Mouse (Mus musculus) kidney, postnatal 0 days (tissue): ENCODE measurements around the gene Rnf103. TPM values are rescaled to one million over a fixed set of nuclear protein-coding genes. Genes with fewer than 3 reads are reported as not detected.

Source experiments
- ATAC-seq: fragments of 200-750 bp; cut with Nextera tagmentation; replicated peaks from 2 replicates; pipeline ENCODE4 v1.8.0; 2017; ENCODE audit warnings: low read depth, moderate number of reproducible peaks, moderate TSS enrichment, moderate library complexity; ENCODE audit not compliant: low FRiP score
- DNase-seq: peaks from one replicate; pipeline ENCODE4 v3.0.0-alpha.2; 2016; ENCODE audit warnings: low spot score
- H3K27ac ChIP-seq: fragments of 300-500 bp; sonication (generic); 2 replicates; pipeline ENCODE4 v1.5.1; 2014; ENCODE audit warnings: mild to moderate bottlenecking
- H3K27me3 ChIP-seq: fragments of 300-500 bp; sonication (generic); 2 replicates; pipeline ENCODE4 v1.6.1; 2014; ENCODE audit warnings: low read length, mixed read lengths; ENCODE audit not compliant: insufficient read depth
- H3K36me3 ChIP-seq: fragments of 300-500 bp; sonication (generic); 2 replicates; pipeline ENCODE4 v1.6.1; 2014; ENCODE audit warnings: low read length, mixed read lengths; ENCODE audit not compliant: insufficient read depth
- H3K4me1 ChIP-seq: fragments of 300-500 bp; sonication (generic); replicated peaks from 2 replicates; pipeline ENCODE4 v1.6.1; 2014; ENCODE audit warnings: antibody characterized with exemption, low read length, mixed read lengths; ENCODE audit not compliant: insufficient read depth
- H3K4me2 ChIP-seq: fragments of 300-500 bp; sonication (generic); 2 replicates; pipeline ENCODE4 v1.6.1; 2014; ENCODE audit warnings: mild to moderate bottlenecking, low read length, moderate library complexity, mixed read lengths
- H3K4me3 ChIP-seq: fragments of 300-500 bp; sonication (generic); replicated peaks from 2 replicates; pipeline ENCODE4 v1.5.1; 2014; ENCODE audit warnings: low read depth, low read length
- H3K9ac ChIP-seq: fragments of 300-500 bp; sonication (generic); 2 replicates; pipeline ENCODE4 v1.6.1; 2014; ENCODE audit warnings: low read depth, low read length
- H3K9me3 ChIP-seq: fragments of 300-500 bp; sonication (generic); replicated peaks from 2 replicates; pipeline ENCODE4 v1.6.1; 2016; ENCODE audit warnings: low read length, inconsistent platforms, mixed read lengths
- CTCF ChIP-seq: IDR thresholded peaks from 2 replicates; pipeline ENCODE4 v1.5.1; 2016; ENCODE audit warnings: antibody characterized with exemption, low read depth, mild to moderate bottlenecking, moderate library complexity
- WGBS: fragments of 180-500 bp; shearing (Covaris S2); extraction: QIAGEN DNeasy Blood & Tissue Kit; methylation state at CpG from one replicate; pipeline ENCODE4 v1.1.7; 2014; 5-methylcytosine and 5-hydroxymethylcytosine counted together
- polyA plus RNA-seq: library from polyadenylated mRNA; unstranded; fragments of >200 nt; fragmentation: Nextera tagmentation; extraction: Ambion mirVana; gene quantifications from 2 replicates; pipeline ENCODE4 v1.2.1, GENCODE M21; 2015

Gene Rnf103
- polyA plus RNA-seq, 1 experiment from 2014 or later: 22.2 TPM

GRCm38 (mm10) chr6:71480136-71480535 is 13.6 kb upstream of the Rnf103 start:
- no peak overlapping the region for H3K4me2 ChIP-seq
- WGBS: 84% methylated on average over 1 of the region's 1 CpGs
- no peak overlapping the region for H3K4me3 ChIP-seq
- no peak overlapping the region for H3K9ac ChIP-seq
- no peaks in the 10 kb centered on the region for H3K9me3 ChIP-seq
- DNase-seq (no peak), ATAC-seq (no peak)
- H3K27me3 ChIP-seq: no peaks in the 10 kb centered on the region
- no peak overlapping the region for H3K27ac ChIP-seq
- no peaks in the 10 kb centered on the region for H3K36me3 ChIP-seq
- no peaks in the 10 kb centered on the region for H3K4me1 ChIP-seq
- TF ChIP-seq CTCF: no peak

DNA sequence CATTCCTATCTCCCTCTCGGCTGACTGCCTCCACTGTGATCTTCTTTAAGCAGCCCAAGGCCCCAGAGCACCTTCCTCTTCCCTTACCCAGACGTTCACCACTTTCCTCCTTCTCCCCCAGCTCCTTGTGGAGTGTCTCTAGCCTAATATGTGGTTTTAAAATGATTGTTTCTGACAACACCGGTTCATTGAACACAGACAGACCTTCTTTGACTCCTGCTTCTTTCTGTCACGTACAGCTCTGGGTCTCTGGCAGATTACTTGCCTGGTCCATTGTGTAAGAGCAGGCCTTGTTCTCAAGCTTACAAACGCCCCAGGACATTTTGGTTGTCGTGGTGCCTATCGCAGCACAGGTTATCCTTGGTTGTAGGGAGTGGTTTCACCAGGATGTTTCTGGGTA is 12.6 kb upstream of the Rnf103 start:
- Histone ChIP-seq H3K4me3 (no peak overlapping the region), H3K4me1 (no peaks in the 10 kb centered on the region), H3K9ac (no peak overlapping the region), H3K36me3 (no peaks in the 10 kb centered on the region), H3K9me3 (no peaks in the 10 kb centered on the region), H3K4me2 (no peak overlapping the region), H3K27ac (no peak overlapping the region), H3K27me3 (no peaks in the 10 kb centered on the region)
- WGBS: 61% methylated on average over 7 of the region's 7 CpGs
- TF ChIP-seq CTCF: no peak
- ATAC-seq (no peak), DNase-seq (no peak)

DNA sequence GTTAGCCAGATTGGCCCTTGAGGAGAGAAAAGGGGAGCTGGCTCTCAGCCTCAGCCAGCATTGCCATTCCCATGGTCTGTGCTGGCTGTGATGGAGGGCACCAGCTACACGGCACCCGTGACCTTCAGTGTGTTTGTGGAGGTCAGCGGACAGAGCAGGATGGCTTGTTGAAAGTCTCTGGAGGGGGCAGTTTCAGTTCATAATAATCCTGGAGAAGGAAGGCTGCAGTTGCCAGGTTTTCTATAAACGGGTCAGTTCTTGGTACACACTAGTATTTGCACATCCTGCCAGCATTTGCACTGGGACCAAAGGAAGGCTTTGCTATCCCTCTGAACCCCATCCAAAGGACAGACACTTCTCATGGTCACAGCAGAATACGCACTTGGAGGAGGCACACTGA is 8.4 kb upstream of the Rnf103 start:
- Histone ChIP-seq H3K27ac (no peak overlapping the region), H3K4me2 (no peak overlapping the region), H3K9me3 (no peaks in the 10 kb centered on the region), H3K4me3 (no peak overlapping the region), H3K4me1 (no peaks in the 10 kb centered on the region), H3K36me3 (no peaks in the 10 kb centered on the region), H3K9ac (no peak overlapping the region), H3K27me3 (no peaks in the 10 kb centered on the region)
- WGBS: 77% methylated on average over 5 of the region's 5 CpGs
- DNase-seq (no peak), ATAC-seq (no peak)
- TF ChIP-seq CTCF: no peak

DNA sequence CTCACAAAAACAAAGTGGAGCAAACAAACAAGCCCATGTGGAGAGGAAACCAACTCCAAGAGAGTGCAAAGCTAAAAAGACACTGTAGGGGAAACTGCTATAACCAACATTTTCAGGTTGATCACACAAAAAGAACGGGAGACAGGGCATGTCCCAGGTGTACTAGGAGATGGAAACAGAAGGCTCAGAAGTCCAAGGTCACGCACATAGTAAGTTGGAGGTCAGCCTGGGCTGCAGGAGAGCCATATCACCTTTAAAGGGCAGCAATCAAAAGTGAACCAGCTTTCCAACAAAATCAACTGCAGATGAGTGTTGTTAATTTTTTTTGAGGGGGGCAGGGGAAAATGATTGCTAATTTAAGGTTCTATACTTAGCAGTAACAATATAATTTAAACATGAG is 7.5 kb upstream of the Rnf103 start:
- 64% methylated on average over 2 of the region's 2 CpGs for WGBS
- no peak for ATAC-seq
- no peaks in the 10 kb centered on the region for H3K27me3 ChIP-seq
- no peak overlapping the region for H3K4me2 ChIP-seq
- H3K36me3 ChIP-seq: no peaks in the 10 kb centered on the region
- TF ChIP-seq CTCF: no peak
- H3K4me1 ChIP-seq: no peaks in the 10 kb centered on the region
- H3K9ac ChIP-seq: no peak overlapping the region
- H3K27ac ChIP-seq: no peak overlapping the region
- DNase-seq: no peak
- no peaks in the 10 kb centered on the region for H3K9me3 ChIP-seq
- H3K4me3 ChIP-seq: no peak overlapping the region

DNA sequence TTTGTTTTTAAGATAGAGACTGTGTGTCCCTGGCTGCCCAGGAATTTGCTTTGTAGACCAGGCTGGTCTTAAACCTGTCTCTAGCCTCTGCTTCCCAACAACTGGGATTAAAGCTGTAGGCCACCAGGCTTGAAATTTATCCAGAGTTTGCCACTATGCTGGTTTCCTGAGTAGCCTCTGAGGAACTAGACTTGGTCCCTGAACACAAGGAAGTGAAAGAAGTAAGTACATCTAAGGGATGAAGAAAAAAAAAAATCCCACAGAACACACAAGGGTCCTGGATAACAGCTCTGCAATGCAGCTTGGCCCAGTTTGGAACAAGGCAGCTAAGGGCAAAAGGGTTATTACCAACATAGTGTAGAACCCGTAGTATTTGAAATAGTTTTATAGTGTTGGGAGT is 6.8 kb upstream of the Rnf103 start:
- Histone ChIP-seq H3K4me2 (no peak overlapping the region), H3K4me1 (no peaks in the 10 kb centered on the region), H3K27me3 (no peaks in the 10 kb centered on the region), H3K27ac (no peak overlapping the region), H3K36me3 (no peaks in the 10 kb centered on the region), H3K9ac (no peak overlapping the region), H3K9me3 (no peaks in the 10 kb centered on the region), H3K4me3 (no peak overlapping the region)
- no peak for TF ChIP-seq CTCF
- DNase-seq: no peak
- no peak for ATAC-seq
- 68% methylated on average over 1 of the region's 1 CpGs for WGBS

- Histone ChIP-seq H3K4me2 (no peak overlapping the region), H3K36me3 (no peaks in the 10 kb centered on the region), H3K9ac (no peak overlapping the region), H3K4me1 (no peaks in the 10 kb centered on the region), H3K9me3 (no peaks in the 10 kb centered on the region), H3K4me3 (no peak overlapping the region), H3K27ac (no peak overlapping the region), H3K27me3 (no peaks in the 10 kb centered on the region)
- 35% methylated on average over 4 of the region's 4 CpGs for WGBS
- no peak for TF ChIP-seq CTCF
- no peak for ATAC-seq
- DNase-seq: no peak
Measured at GRCm38 (mm10) chr6:71487966-71488365, 5.7 kb upstream of the Rnf103 start.

GRCm38 (mm10) chr6:71492136-71492535 is 1.6 kb upstream of the Rnf103 start:
- Histone ChIP-seq H3K36me3 (no peaks in the 10 kb centered on the region), H3K9me3 (no peaks in the 10 kb centered on the region), H3K27me3 (no peaks in the 10 kb centered on the region), H3K9ac (no peak overlapping the region), H3K4me3 (no peak overlapping the region), H3K4me1 (peaks cover 11% of the 10 kb centered on the region; the same call in 1 of the 2 replicates), H3K27ac (peak overlapping the region; percentile 99; the same call in 1 of the 2 replicates), H3K4me2 (no peak overlapping the region)
- no peak for TF ChIP-seq CTCF
- 16% methylated on average over 4 of the region's 4 CpGs for WGBS
- DNase-seq (peak; percentile 29), ATAC-seq (no peak)
